Mouse (Mus musculus): Measurements from ENCODE around the gene Zfp217. TPM values are rescaled to one million over a fixed set of nuclear protein-coding genes. Genes with fewer than 3 reads are reported as not detected.

The Zfp217 gene
- polyA plus RNA-seq, 1 experiment = not detected

DNA sequence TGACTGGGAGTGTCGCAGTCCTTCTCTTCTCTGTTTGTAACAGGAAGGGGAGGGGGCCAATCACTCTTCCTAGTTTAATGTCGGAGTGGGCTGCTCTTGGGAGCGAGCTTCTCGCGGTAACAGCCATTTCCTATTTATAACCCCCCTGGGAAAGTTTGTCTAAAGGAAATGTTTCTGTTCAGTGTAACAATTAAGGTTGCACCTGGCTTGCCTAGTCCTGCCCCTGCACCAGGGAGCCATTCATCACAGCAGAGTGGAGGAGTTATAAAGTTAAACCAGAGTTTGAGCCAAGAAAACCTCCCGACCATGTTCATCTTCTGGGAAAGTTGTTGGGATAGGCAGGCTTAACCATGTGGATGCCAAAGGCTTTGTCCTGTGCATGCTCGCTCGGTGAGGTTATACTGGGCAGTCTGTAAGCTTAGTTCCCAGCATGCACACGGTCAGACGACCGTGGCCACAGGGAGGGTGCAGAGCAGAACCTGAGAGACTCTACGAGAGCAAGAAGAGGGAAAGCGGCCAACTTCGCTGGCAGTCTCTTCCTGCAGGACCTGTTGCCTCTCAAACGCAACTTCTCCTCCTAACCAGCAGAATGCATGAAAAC, 77.2 kb downstream of the Zfp217 start:
- TF ChIP-seq POLR2A (IDR thresholded peaks at IDR 0.05; ENCODE audit: insufficient read depth, low read depth, low read length) (no peak), CTCF (IDR thresholded peaks at IDR 0.05; ENCODE audit: insufficient read depth, low read depth, low read length) (no peak)
- WGBS = 41% methylated on average over 15 of the region's 15 CpGs
- no peaks in the 10 kb centered on the region for H3K4me1 ChIP-seq (ENCODE audit: control insufficient read depth, insufficient read depth, low read length)
- no peak overlapping the region for H3K27ac ChIP-seq (ENCODE audit: insufficient read depth, low read depth, low read length)
- no peak overlapping the region for H3K4me3 ChIP-seq (ENCODE audit: insufficient read depth, low read depth, low read length)

DNA sequence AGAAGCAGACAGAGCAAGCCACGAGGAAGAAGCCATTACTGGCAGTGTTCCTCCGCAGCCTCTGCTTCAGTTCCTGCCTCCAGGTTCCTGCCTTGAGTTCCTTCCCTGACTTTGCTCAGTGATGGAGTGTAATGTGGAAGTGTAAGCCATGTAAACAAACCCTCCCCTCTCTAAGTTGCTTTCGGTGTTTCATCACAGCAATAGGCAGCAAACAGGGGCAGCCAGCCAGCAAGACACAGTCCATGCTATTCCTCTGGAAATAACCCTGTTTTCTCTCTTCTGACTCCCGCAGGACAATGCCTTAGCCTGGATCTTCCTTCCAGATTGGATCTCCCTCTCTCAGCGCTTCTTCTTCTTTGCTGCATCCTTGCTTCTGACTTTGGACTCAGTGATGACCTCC, 77.9 kb downstream of the Zfp217 start:
- Histone ChIP-seq H3K4me1 (ENCODE audit: control insufficient read depth, insufficient read depth, low read length) (no peaks in the 10 kb centered on the region), H3K4me3 (ENCODE audit: insufficient read depth, low read depth, low read length) (no peak overlapping the region), H3K27ac (ENCODE audit: insufficient read depth, low read depth, low read length) (no peak overlapping the region)
- WGBS = 83% methylated on average over 5 of the region's 5 CpGs
- no peak for TF ChIP-seq CTCF (IDR thresholded peaks at IDR 0.05; ENCODE audit: insufficient read depth, low read depth, low read length)
- TF ChIP-seq POLR2A (IDR thresholded peaks at IDR 0.05; ENCODE audit: insufficient read depth, low read depth, low read length) = no peak

DNA sequence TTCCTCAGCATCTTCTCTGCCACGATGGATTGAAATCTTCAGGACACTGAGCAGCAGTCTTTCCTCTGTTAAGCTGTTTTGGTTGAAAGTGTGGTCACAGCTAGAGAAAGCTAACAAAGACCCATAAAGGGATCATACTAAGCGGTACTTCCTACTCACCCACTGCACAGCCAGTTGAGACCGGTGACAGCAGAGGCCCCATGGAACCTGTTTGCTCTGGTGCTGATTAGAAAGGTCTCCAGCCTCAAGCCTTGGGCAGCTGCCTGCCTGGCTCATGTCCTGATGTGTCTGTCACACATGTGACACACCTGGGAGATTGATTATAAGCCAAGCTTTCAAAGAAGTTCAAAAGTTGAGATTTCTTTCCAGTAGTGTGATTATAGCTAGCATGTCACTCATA, 85.5 kb downstream of the Zfp217 start:
- Histone ChIP-seq H3K27ac (ENCODE audit: insufficient read depth, low read depth, low read length) (no peak overlapping the region), H3K4me3 (ENCODE audit: insufficient read depth, low read depth, low read length) (no peak overlapping the region), H3K4me1 (ENCODE audit: control insufficient read depth, insufficient read depth, low read length) (no peaks in the 10 kb centered on the region)
- no peak for TF ChIP-seq CTCF (IDR thresholded peaks at IDR 0.05; ENCODE audit: insufficient read depth, low read depth, low read length)
- 93% methylated on average over 3 of the region's 3 CpGs for WGBS

GRCm38 (mm10) chr2:170060066-170060465, 87.8 kb downstream of the Zfp217 start:
- 71% methylated on average over 4 of the region's 4 CpGs for WGBS
- no peak overlapping the region for H3K27ac ChIP-seq (ENCODE audit: insufficient read depth, low read depth, low read length)
- H3K4me1 ChIP-seq (ENCODE audit: control insufficient read depth, insufficient read depth, low read length) = no peaks in the 10 kb centered on the region
- no peak for TF ChIP-seq POLR2A (IDR thresholded peaks at IDR 0.05; ENCODE audit: insufficient read depth, low read depth, low read length)
- TF ChIP-seq CTCF (IDR thresholded peaks at IDR 0.05; ENCODE audit: insufficient read depth, low read depth, low read length) = no peak
- H3K4me3 ChIP-seq (ENCODE audit: insufficient read depth, low read depth, low read length) = no peak overlapping the region

- 42% methylated on average over 14 of the region's 14 CpGs for WGBS
- Histone ChIP-seq H3K27ac (ENCODE audit: insufficient read depth, low read depth, low read length) (no peak overlapping the region), H3K4me1 (ENCODE audit: control insufficient read depth, insufficient read depth, low read length) (no peaks in the 10 kb centered on the region), H3K4me3 (ENCODE audit: insufficient read depth, low read depth, low read length) (no peak overlapping the region)
- TF ChIP-seq POLR2A (IDR thresholded peaks at IDR 0.05; ENCODE audit: insufficient read depth, low read depth, low read length) (no peak), CTCF (IDR thresholded peaks at IDR 0.05; ENCODE audit: insufficient read depth, low read depth, low read length) (no peak)
These were observed 89.1 kb downstream of the Zfp217 start for GRCm38 (mm10) chr2:170058774-170059173.
